Mouse (Mus musculus) telencephalon, adult 2 months (tissue): ENCODE results near the gene Pik3r1.

Experiments used
- DNase-seq: peaks from one replicate; pipeline ENCODE4 v3.0.0-alpha.2; 2011; ENCODE audit warnings: low read depth, low spot score

Pik3r1 gene

DNA sequence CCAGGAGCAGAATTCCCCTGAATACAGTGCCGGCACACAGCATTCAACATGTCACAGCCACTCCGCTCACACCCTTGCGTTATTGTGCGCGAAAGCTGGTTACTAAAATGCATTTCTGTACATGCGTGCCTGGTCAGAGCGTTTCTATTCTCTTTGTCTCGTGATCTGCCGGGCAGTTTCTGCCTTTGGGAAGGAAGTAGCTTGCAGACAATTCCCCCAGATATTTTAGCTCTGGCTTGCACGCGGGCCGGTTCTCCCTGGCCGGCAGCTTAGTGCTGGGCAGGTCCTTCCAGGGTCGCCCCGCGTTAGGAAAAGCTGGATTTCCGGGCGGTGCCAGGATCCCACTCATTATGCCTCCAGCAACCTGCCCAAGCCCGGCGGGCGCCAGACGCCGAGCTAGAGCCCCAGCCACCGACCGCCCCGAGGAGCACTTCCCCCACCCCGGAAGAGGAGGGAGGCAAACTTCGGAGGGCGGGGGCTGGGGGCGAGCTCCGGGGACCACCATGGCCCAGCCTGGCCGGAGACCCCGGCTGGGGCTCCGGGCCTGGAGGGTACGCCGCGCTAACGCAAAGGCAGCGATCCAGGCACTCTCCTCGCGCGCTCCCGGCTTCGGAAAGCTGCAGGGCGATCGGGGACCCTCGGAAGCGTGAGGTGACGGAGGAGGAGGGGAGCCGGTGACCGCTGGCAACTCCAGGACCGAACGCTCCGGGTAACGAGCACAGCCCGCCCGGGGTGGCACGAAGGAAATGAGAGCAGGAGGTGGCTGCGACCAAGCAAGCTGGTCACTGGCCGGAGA, 806 bp downstream of the Pik3r1 start:
- DNase-seq, result no peak

DNA sequence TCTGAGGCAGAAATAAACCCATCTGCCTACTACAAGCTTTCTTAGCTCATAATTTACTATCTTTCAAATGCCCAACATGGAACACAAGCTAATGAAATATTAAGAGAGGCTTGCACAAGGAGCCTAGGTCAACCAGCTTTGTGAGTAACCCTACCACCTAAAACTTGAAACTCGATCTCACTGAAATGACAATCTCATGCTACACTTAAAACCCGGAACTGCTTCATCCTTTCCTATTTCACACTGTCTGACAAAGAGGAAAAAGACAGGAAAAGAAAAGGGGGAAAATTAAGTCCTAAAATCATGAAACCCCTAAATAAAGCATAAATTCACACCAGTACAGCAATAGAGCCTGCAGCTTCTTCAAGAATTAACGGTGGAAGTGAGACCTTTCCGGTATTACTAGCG, 1.4 kb downstream of the Pik3r1 start:
- DNase-seq, result no peak

DNA sequence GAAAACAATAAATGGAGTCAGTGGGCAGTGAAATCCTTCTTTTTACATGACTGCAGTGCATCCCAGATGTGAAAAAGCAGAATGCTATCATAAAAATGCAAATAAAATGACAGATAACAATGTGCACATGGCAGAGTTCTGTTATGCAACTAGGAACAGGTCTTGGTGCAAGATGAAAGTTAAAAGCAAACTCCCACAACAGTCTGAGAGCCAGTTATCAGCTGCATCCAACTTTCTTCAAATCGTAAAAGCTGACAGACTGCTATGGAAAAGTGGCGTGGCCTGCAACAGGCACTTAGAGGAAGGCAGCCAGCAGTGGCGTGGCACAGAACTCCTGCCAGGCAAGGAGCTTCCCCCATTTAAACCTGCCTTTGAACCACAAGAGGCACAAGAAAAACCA, 2.0 kb downstream of the Pik3r1 start:
- no peak for DNase-seq

DNA sequence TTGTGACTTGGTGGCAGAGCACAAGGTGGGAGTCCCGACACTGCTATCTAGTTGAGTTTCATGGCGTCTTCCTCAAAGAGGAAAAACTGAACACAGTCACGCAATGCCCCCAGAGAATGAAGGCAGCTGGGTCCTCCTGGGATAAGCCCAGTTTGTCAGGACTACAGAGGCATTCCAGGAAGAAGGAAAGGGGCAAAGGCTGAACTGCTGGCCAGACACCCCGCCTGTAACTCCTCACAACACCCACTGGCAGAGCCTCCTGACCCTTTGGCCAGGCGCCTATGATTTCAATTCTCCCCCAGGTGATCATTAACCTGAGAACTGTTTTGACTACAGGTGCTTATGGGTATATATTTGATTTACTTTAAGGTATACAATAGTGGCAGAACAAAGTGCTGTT, 3.9 kb downstream of the Pik3r1 start:
- DNase-seq, result no peak

DNA sequence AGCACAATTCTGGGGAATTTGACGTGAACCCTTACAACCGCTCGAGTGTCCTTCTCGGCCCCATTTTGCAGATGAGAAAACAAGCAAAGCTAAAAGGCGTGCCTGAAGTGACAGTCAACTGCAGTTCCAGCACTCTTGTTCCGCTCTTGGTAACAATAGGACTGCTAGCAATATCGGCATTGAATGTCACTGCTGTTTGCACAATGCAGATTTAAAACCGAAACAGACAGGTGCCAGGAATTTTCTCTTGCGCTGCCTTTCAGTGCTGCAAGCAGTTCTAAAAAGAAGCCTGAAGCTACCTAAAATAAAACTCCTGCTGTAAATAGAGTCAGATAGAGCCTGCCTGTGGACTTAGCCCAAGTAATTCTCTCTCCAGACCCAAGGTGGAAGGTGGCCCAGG, 4.3 kb downstream of the Pik3r1 start:
- no peak for DNase-seq

DNA sequence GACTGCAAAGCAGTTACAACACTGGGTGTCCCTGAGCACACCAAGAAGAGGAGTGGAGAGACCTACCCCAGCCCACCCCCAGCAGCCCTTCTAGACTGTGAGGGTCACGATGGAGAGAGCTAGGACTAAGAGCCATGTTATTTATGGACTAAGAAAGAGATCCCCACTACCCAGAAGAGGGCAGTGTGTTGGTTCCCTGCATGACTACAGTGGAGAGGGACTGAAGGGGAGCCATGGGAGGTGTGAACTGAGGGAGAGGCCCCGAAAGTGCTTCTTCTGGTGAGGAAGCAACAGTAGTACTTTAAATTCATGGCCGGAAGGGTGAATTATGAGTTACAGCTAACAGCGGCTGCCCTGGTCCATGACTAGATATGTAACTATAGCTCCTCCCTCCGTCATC, 4.9 kb downstream of the Pik3r1 start:
- DNase-seq, result no peak

DNA sequence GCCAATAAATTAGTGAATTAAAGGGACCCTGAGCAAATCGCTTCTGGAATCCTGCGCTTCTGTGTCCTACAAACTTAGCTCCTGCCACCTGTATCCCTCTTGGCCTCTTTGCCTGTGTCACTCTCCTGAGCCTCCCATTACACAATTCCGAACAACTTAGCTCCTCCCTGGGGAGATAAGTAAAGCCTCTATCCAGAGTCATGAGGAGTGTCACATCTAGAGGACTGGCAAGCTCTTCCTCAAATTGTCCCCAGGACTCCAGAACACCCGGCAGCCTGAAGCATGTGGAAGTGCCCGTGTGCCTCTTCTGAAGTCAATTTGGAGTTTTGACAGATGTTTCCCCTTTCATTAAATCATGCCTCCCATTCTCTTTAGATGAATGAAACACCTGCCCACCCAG, 6.4 kb downstream of the Pik3r1 start:
- no peak for DNase-seq

DNA sequence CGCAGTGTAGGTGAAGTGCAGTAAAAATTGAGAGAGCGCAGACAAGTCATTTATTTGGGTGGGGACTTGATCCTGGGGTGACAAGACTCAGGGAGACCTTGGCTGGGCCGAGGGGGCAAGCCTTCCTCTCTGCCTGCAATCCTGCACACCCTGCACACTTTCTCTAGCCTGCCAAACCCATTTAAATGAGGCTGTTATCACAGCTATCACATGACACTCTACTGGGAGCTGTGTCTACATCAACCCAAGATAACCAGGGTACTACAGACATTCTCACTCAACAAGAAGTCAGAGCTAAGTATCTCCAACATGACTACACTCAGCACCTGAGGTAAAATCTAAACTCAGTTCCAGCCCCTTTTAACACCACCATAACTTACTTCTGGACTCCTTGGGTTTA, 7.1 kb downstream of the Pik3r1 start:
- DNase-seq, result no peak

DNA sequence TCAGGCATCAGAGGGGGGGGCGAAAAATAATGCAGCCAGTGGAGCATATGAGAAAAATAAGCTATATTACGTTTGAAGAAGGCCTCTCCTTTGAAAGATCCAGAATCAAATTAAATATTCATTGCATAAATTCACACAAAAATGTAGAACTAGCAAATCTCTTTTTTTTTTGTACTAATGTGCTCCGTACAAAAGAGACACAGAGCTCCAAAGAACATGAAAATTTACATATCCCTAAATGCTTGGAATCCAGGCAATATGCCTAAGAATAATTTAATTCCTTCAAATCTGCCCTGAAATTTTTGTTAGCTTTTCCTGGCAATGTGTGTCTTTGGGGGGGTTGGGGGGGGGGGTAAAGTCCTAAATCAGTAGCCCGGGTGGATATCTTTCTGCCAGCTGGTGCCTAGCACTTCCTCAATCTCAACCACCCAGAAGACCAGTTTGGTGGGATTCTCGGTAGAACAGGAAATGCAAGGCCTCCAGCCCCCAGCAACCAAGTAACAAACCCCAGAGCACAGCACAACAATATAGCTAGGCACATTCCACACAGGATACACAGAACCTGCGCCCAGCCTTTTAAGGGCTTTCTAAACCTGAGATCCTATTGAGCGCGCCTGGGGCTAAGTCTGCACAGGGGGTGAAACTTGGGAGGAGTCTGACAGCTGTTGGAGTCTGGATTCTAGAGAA, 7.9 kb downstream of the Pik3r1 start:
- DNase-seq, result no peak

DNA sequence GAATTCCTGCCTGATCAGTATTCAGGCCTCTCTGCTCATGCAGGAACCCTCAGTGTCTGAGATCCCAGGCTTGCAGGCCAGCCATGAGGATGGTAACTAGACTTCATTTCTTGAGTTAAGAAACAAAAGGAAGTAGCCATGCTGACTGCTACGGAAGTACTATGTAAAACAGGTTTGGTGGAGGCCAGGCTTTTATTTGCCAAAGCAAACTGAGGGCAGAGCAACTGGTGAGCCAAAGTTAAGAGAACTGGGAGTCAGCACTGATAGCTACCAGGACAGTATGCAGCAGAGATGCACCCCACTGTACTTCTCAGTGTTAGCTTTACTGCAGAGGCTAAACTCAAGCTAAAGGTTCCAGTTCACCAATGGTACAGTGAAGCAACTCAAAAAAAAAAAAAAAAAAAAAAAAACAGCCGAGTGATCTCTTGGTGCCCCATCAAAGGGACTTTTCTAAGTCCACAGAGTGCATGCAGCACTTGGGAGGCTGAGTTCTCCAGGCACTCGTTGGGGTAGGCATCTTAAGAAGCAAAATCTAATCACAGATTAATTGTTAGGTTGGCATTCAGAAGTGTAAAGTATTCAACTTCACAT, 8.6 kb downstream of the Pik3r1 start:
- DNase-seq, result no peak

DNA sequence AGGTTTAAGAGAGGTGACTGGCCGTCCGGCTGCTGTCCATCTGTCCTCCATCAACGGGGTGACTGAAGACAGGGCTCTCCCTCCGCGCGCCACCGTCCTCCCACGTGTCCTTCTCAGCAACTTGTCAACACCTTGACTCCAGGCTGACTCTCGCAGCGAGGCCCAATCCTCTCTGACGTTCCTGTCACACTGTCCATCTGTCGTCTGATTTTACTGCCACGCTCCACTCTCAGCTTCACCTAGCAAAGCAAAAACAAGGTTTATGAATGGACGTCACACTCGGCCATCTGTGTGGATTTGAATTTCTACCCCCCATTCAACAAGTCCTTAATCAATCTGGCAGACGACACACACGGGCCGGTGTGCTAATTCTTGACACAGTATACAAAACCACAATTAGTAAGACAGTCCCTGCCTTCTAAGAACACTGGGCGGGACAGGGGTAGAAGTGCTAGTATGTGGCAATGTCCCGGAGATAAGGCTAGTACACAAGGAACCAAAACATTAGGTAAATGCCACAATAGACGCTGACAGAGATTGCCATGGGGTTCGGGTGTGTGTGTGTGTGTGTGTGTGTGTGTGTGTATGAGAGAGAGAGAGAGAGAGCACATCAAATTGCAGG, 10.1 kb downstream of the Pik3r1 start:
- no peak for DNase-seq

DNA sequence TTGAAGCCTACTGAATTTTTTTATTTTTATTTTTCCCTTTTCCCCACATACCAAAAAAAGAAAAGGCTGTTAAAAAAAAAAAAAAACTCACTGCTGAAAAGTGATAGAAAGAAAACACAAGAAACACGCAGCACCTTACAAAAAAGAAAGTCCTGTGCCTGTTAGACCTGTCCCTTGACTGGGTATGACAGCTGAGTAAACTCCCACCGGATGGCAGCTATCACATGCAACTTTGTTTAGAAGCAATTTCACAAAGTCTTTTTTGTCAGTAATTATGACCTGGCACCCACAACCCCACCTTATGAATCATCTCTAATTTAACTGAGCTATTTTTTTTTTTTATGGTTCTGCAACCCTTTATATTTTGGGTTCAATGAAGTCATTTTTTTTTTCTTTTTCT, 12.8 kb downstream of the Pik3r1 start:
- DNase-seq, result no peak

DNA sequence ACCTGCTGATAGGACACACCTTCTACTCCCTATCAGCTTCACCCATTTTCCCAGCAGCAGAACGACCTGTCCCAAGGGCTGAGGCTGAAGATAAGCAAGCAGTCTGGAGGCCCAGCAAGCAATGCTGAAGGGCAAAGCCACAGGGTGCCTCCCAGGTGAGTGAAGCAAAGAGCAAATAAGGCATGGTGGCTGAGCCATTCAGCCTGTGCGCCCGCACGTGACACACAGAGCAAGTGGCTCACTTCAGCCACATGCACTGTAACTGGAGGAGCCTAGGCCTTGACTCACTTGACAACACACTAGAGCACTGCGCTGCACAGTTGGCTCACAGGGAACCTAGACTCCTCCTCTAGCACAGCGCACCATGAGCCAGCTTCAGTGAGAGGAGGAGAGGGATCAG, 14.4 kb downstream of the Pik3r1 start:
- no peak for DNase-seq

DNA sequence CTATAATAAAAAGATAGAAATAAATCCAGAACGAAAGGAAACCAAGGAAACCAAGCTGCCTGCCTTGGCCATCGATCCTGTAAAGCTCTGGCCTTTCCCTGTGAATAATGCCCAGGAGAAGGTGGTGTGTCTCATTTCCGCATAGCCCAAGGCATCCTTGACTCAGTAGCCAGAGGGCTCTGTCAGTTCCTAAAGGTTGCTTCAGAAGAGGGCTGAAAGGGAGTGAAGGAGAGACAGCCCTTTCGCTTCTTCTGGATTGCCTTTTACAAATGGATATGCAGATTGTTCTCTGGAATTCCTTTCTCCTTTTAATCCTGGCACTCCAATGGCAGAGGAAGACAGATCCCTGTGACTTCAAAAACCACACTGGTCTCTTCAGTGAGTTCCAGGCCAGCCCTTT, 16.2 kb downstream of the Pik3r1 start:
- DNase-seq, result no peak

DNA sequence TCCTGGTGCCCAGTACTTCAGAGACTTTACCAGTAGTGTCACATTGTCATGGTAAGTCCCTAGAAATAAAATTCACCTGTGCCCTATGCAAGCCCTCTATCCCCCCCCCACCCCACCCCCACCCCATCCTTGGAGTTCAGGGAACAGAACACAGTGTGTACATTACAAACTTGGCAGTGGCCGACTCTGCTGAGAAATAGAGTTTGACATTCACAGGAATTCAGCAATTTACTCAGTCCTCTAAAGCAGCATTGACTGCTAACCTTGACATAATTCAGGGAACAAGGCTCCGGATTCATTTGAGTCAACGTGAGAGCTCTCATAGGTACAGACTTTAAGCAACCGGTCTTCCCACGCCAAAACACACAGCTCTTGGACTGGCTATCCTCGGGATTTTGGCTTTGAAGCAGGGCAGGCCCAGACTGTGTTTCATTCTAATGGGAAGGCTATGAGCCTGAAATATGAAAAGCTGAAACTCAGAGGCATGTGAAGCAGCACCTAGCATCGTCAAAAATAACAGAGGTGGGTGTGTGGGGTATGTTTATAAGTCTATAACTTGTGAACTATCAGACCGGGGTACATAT, 21.9 kb downstream of the Pik3r1 start:
- no peak for DNase-seq

DNA sequence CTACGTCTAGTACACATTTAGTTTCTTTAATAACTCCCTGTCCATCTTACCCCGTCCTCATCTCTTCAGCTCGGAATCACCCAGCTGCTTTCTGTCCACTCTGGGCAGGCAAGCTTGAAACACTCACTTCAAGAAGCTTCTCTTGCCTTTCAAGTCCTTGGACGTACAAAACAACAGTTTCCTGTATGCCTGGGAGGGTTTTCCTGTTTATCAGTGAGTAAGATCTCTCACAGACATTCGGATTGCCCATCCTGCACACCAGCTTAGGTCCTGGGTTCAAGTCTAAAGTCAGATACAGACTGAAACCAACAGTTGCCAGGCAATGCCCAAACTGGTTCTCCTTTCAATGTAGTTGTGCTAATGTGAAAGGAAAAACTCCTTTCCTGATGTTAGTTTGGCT, 23.1 kb downstream of the Pik3r1 start:
- DNase-seq, result no peak

DNA sequence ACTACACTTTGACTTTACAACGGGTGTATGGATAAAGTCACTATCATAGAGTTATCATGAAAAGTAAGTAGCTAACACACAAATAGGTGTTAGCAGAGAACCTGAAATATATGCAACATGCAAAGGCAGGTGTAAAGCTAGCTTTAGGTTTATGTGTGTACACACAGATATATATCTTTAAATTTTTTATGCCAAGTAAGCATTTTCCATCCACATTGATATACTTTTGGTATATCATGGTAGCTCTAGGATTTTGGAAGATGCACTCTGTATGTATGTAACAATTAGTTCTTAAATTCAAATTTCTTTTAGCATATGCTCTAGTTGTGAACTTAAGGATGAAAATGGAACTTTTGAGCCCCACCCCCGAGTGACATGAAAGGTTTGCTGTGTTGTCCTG, 24.0 kb downstream of the Pik3r1 start:
- DNase-seq, result no peak

DNA sequence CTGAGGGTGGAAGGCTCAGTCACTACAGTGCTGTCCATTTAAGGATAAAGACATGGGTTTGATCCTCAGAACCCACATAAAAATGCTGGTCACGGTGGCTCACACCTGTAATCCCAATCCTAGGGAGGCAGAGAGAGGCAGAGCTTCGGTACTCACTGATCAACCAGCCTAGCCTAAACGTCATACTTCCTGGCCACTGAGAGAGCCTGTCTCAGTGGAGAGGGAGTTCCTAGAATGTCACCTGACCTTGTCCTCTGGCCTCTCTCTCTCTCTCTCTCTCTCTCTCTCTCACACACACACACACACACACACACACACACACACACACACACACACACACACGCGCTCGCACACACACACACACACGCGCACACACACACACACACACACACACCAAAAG, 24.8 kb downstream of the Pik3r1 start:
- DNase-seq, result no peak

DNA sequence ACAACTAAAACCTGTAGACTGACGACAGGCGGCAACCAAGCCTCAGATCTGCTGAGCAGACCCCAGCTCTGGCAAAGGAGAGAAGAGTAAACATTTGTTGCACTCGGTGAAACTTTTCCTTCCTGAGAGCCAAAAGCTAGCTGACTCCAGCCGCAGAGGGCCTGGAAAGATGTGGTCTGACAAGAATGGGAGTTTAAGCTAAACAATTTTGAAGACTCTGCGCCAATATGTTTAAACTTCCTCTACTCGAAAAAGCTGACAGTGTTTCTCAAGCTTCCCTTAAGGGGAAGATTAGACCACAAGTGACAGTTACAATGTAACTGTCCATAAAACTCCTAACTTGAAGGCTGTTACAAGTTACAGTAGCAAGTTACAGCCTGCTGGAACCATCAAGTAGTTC, 25.4 kb downstream of the Pik3r1 start:
- DNase-seq, result no peak

DNA sequence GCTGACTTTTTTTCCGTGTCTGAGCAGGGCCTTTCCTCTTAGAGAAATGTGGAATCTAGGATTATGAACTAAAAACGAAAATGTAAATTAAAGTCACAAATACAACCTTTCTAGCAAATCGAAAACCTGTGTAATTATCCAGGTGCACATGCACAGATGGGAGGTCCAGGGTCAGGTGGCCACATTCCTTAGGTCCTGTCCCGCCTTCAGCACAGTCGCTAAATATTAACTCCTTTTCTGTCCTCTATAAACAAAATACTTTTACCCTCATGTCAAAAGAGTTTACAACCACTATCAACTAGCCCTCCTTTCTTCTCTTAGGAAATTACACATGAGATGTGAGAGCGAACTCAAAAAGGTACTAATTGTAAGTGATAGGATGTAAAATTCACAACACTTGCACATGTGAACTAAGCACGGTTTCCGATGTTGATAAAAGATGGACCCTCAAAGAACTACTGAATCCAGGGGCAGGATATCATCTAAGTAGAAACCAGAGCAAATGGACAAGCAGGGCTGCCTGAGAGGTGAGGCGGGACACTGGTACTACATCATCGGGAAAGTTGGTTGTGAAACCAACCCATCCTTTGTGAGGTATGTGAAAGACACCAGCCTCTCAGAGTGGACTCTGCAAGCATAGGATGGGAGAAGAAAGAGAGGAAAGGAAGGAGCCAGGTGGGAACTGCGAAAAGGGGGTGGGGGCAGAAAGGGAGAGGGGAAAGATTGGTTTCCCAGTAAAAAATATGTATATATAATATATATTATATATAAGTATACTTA, 26.3 kb downstream of the Pik3r1 start:
- DNase-seq, result no peak

DNA sequence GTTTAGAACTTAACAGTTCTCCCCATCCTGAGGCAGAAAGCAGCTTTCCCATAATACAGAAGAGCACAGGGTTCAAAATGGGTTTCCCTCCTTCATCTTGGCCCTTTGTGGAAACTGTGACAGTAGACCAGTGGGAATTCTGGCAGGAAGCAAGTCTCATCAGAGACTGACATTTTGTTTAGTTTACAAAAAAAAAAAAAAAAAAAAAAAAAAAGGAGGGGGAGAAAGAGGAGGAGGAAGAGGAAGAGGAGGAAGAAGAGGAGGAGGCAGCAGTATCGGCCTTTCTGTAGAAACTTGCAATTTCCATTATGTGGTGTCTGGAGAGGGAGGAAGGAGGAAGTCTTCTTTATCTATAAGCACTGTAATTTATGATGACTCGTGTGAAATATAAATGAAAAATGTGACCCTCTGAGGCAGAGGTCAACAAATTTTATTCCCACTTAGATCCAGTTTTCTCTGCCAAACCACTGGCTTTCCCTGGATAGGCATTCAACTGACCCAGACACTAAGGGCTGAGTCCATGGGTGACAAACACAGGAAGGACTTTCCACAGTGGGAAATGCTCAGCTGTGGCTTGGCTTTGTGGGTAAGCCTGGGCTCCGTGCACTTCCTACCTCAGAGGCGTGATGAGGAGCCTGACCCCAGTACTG, 28.2 kb downstream of the Pik3r1 start:
- no peak for DNase-seq
